Mouse (Mus musculus): ENCODE data around the gene Zfp213. TPM values are rescaled to one million over a fixed set of nuclear protein-coding genes. Genes with fewer than 3 reads are reported as not detected.

The Zfp213 gene
- polyA plus RNA-seq, 1 experiment, result 13.0 TPM

GRCm38 (mm10) chr17:23555243-23555916 is 8.7 kb downstream of the Zfp213 start:
- H3K79me3 ChIP-seq (ENCODE audit: low read depth), result no peaks in the 10 kb centered on the region
- H3K27me3 ChIP-seq (ENCODE audit: control insufficient read depth, insufficient read depth, insufficient read length), result no peaks in the 10 kb centered on the region
- no peak overlapping the region for H3K4me3 ChIP-seq (ENCODE audit: insufficient read depth, poor library complexity, severe bottlenecking)
- no peak for TF ChIP-seq MAX (IDR thresholded peaks at IDR 0.05)
- no peak for TF ChIP-seq CTCF (IDR thresholded peaks at IDR 0.05; ENCODE audit: control insufficient read depth, insufficient read depth, insufficient read length)
- H3K79me2 ChIP-seq (ENCODE audit: control insufficient read depth, insufficient read depth), result no peaks in the 10 kb centered on the region
- H3K36me3 ChIP-seq (ENCODE audit: control insufficient read depth, insufficient read depth), result peaks cover 25% of the 10 kb centered on the region
- no peak overlapping the region for H3ac ChIP-seq (ENCODE audit: control insufficient read depth, insufficient read length, low read depth)

DNA sequence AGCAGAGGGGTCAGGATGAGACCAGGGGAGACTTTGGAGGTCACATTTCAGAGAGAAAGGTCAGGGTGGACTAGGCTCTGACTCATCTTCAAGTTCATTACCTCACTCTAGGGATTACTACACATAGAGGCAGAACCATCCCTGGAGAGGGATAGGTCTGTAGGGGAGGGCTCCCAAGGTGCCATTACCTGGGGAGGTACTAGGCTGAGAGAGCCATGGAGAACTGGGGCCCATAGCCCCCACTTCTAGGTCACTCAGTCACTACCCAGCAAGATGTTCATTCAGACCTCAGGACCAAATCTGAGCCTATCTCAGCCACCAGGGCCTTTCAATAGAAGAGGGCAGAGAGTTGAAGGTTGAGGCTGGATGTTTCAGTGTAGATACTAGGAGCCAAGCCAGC is 9.7 kb downstream of the Zfp213 start:
- H3ac ChIP-seq (ENCODE audit: control insufficient read depth, insufficient read length, low read depth), result no peak overlapping the region
- H3K36me3 ChIP-seq (ENCODE audit: control insufficient read depth, insufficient read depth), result peaks cover 19% of the 10 kb centered on the region
- TF ChIP-seq MAX (IDR thresholded peaks at IDR 0.05), result no peak
- TF ChIP-seq CEBPB (IDR thresholded peaks at IDR 0.05; ENCODE audit: low read depth), result no peak
- no peak for TF ChIP-seq CTCF (IDR thresholded peaks at IDR 0.05; ENCODE audit: control insufficient read depth, insufficient read depth, insufficient read length)
- TF ChIP-seq MYOD1 (IDR thresholded peaks at IDR 0.05; ENCODE audit: control insufficient read depth, insufficient read length, low read depth), result no peak
- TF ChIP-seq MYOG (IDR thresholded peaks at IDR 0.05; ENCODE audit: control insufficient read depth, extremely low read depth, insufficient read length), result no peak

DNA sequence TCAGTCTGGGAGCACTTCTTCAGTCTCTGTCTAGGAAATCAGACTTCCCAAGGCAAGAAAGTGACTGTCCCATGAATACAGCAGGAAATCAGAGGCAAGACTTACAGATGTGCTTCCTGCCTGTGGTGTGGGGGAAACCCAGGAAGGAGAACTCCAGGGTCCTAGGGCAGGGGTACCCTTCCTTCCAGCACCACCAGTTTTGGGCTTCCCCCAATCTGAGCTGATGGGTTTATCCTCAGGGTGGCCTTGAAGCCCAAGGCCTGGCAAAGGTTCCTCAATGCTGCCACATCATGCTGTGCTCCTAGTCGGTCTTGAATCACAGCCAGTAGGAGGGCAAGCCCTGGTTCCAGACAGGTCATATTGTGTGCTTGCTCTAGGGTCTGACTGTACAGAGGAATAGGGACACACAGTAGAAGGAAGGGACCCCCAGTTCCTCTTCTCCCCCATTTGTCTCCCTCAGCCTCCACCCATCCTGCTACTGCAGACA is 10.4 kb downstream of the Zfp213 start:
- no peaks in the 10 kb centered on the region for H3K27me3 ChIP-seq (ENCODE audit: control insufficient read depth, insufficient read depth, insufficient read length)
- no peak overlapping the region for H3K4me3 ChIP-seq (ENCODE audit: insufficient read depth, poor library complexity, severe bottlenecking)
- H3K36me3 ChIP-seq (ENCODE audit: control insufficient read depth, insufficient read depth), result peaks cover 12% of the 10 kb centered on the region
- H3ac ChIP-seq (ENCODE audit: control insufficient read depth, insufficient read length, low read depth), result no peak overlapping the region
- no peaks in the 10 kb centered on the region for H3K79me2 ChIP-seq (ENCODE audit: control insufficient read depth, insufficient read depth)
- H3K79me3 ChIP-seq (ENCODE audit: low read depth), result no peaks in the 10 kb centered on the region
- TF ChIP-seq MAX (IDR thresholded peaks at IDR 0.05) (no peak), MYOD1 (IDR thresholded peaks at IDR 0.05; ENCODE audit: control insufficient read depth, insufficient read length, low read depth) (no peak), CTCF (IDR thresholded peaks at IDR 0.05; ENCODE audit: control insufficient read depth, insufficient read depth, insufficient read length) (no peak), CEBPB (IDR thresholded peaks at IDR 0.05; ENCODE audit: low read depth) (no peak), MYOG (IDR thresholded peaks at IDR 0.05; ENCODE audit: control insufficient read depth, extremely low read depth, insufficient read length) (no peak), FOSL1 (IDR thresholded peaks at IDR 0.05; ENCODE audit: insufficient read depth, low read length, poor library complexity, severe bottlenecking) (no peak), USF1 (IDR thresholded peaks at IDR 0.05; ENCODE audit: low read depth) (no peak)

More for the DNA sequence above, 9.7 kb downstream of the Zfp213 start:
- Histone ChIP-seq H3K79me3 (ENCODE audit: low read depth) (no peaks in the 10 kb centered on the region), H3K27me3 (ENCODE audit: control insufficient read depth, insufficient read depth, insufficient read length) (no peaks in the 10 kb centered on the region), H3K4me3 (ENCODE audit: insufficient read depth, poor library complexity, severe bottlenecking) (no peak overlapping the region), H3K79me2 (ENCODE audit: control insufficient read depth, insufficient read depth) (no peaks in the 10 kb centered on the region)

- Histone ChIP-seq H3K79me2 (ENCODE audit: control insufficient read depth, insufficient read depth) (no peaks in the 10 kb centered on the region), H3K4me3 (ENCODE audit: insufficient read depth, poor library complexity, severe bottlenecking) (no peak overlapping the region), H3K79me3 (ENCODE audit: low read depth) (no peaks in the 10 kb centered on the region), H3K36me3 (ENCODE audit: control insufficient read depth, insufficient read depth) (peaks cover 8% of the 10 kb centered on the region), H3K27me3 (ENCODE audit: control insufficient read depth, insufficient read depth, insufficient read length) (no peaks in the 10 kb centered on the region), H3ac (ENCODE audit: control insufficient read depth, insufficient read length, low read depth) (no peak overlapping the region)
- TF ChIP-seq FOSL1 (IDR thresholded peaks at IDR 0.05; ENCODE audit: insufficient read depth, low read length, poor library complexity, severe bottlenecking), result no peak
- no peak for TF ChIP-seq MYOD1 (IDR thresholded peaks at IDR 0.05; ENCODE audit: control insufficient read depth, insufficient read length, low read depth)
- TF ChIP-seq USF1 (IDR thresholded peaks at IDR 0.05; ENCODE audit: low read depth), result no peak
- TF ChIP-seq MYOG (IDR thresholded peaks at IDR 0.05; ENCODE audit: control insufficient read depth, extremely low read depth, insufficient read length), result no peak
- no peak for TF ChIP-seq CTCF (IDR thresholded peaks at IDR 0.05; ENCODE audit: control insufficient read depth, insufficient read depth, insufficient read length)
Observed at GRCm38 (mm10) chr17:23552896-23553633, 11.0 kb downstream of the Zfp213 start.

- Histone ChIP-seq H3K27me3 (ENCODE audit: control insufficient read depth, insufficient read depth, insufficient read length) (no peaks in the 10 kb centered on the region), H3K79me3 (ENCODE audit: low read depth) (no peaks in the 10 kb centered on the region), H3K4me3 (ENCODE audit: insufficient read depth, poor library complexity, severe bottlenecking) (no peak overlapping the region), H3ac (ENCODE audit: control insufficient read depth, insufficient read length, low read depth) (no peak overlapping the region), H3K79me2 (ENCODE audit: control insufficient read depth, insufficient read depth) (no peaks in the 10 kb centered on the region), H3K36me3 (ENCODE audit: control insufficient read depth, insufficient read depth) (peaks cover 5% of the 10 kb centered on the region)
- TF ChIP-seq USF1 (IDR thresholded peaks at IDR 0.05; ENCODE audit: low read depth) (no peak), CEBPB (IDR thresholded peaks at IDR 0.05; ENCODE audit: low read depth) (no peak), CTCF (IDR thresholded peaks at IDR 0.05; ENCODE audit: control insufficient read depth, insufficient read depth, insufficient read length) (no peak), MYOG (IDR thresholded peaks at IDR 0.05; ENCODE audit: control insufficient read depth, extremely low read depth, insufficient read length) (no peak), FOSL1 (IDR thresholded peaks at IDR 0.05; ENCODE audit: insufficient read depth, low read length, poor library complexity, severe bottlenecking) (no peak), MAX (IDR thresholded peaks at IDR 0.05) (no peak)
Observed at GRCm38 (mm10) chr17:23551963-23552362, 12.1 kb downstream of the Zfp213 start.
